ENCODE assay signal across 12 mouse cellular contexts in the genomic region with DNA sequence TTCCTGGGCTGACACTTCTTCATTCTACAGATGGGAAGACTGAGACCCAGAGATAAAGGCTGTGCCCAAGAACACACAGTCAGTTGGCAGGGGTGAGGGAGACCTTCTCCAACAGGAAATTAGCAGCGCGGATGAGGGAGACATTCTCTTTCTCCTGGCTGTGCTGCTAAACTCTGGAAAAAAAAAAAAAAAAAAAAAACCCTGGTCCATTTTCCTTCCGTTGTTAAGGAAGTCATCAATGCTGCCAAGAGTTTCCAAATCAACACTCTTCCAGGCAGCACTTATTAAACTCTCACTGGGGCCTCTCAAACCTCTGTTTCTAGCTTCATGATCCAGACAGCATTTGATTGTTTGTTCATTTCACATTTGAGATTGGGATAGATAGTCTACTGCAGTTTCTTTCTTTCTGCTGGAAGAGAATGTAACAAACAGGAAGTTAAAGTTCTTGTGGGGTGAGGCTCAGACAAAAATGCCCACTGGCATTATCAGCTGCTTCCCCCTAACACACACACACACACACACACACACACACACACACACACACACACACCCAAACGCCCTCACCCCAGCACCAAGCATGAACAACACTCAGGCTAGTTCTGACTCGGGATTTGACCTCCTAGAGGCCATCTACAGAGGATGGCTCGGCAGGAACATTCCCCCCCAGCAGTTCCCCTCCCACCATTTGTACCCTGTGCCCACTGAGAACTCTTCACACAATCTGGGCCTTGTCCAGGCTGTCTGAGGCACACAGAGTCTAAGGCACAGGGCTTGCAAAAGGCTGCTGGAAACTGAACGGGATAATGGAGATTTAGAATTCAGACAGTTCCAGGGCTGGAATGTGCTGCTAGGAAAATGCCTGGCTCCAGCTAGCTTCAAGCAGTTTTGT. TPM values are rescaled to one million over a fixed set of nuclear protein-coding genes. Genes with fewer than 3 reads are reported as not detected.
DNase-seq lines count a peak whose midpoint lies in the region; ATAC-seq and TF ChIP-seq lines count a peak whose summit lies in the region.
"Had no signal": no experiment of that assay in that cellular context is flagged by ENCODE, and none has a peak within 500 bp of the region (broad histone marks: within the 10 kb centered on the region; RNA-seq: fewer than 3 reads in every experiment).

No protein-coding gene starts in this region.

- H3K4me3 ChIP-seq in MEL (ENCODE audit: control insufficient read depth in 1 of 2, insufficient read depth in 1 of 2, low read depth in 2 of 2, low read length in 2 of 2), result no peak overlapping the region
- no peak overlapping the region for H3K4me3 ChIP-seq in lung, embryonic 16.5 days (ENCODE audit: low read length)
- H3K4me3 ChIP-seq: midbrain, embryonic 12.5 days had no signal

- TF ChIP-seq POLR2A in MEL (IDR thresholded peaks at IDR 0.05; ENCODE audit: control insufficient read depth in 1 of 2, insufficient read depth in 1 of 2, low read depth in 1 of 2, low read length in 2 of 2, poor library complexity in 1 of 2), result no peak

- TF ChIP-seq EP300 in MEL (IDR thresholded peaks at IDR 0.05; ENCODE audit: low read depth in 1 of 2, low read length in 2 of 2), result 0 out of 4 replicates have a peak, but pooled peaks of 1 of the 2 experiments have one; percentile 2

- 14% methylated on average over 7 of the region's 7 CpGs for WGBS in lung, embryonic 16.5 days

- peaks cover 0 to 5% of the 10 kb centered on the region in 2 experiments; a peak in 2 of 4 replicates for H3K36me3 ChIP-seq in MEL (ENCODE audit: control insufficient read depth in 1 of 2, insufficient read depth in 2 of 2, low read length in 2 of 2)
- no peaks in the 10 kb centered on the region for H3K36me3 ChIP-seq in lung, embryonic 16.5 days (ENCODE audit: control insufficient read depth, insufficient read depth, low read length)
- H3K36me3 ChIP-seq: midbrain, embryonic 12.5 days had no signal

- intact Hi-C loops in gastrocnemius, postnatal 14 days (cut with DNase I; ENCODE audit: low total_unique reads), result no loop called here

- peak; percentile 49 for ATAC-seq in lung, embryonic 16.5 days (ENCODE audit: low read depth)
- no peak for ATAC-seq in activated CD4-positive, CD25-positive, alpha-beta regulatory T cell, adult 4 months

- no peak overlapping the region for H3K27ac ChIP-seq in MEL (ENCODE audit: control insufficient read depth, low read depth, low read length)
- H3K27ac ChIP-seq in lung, embryonic 16.5 days (ENCODE audit: low read length), result 0 out of 2 replicates have a peak overlapping the region, but pooled peaks have one; percentile 55
- H3K27ac ChIP-seq: midbrain, embryonic 12.5 days had no signal

- TF ChIP-seq CTCF in MEL (IDR thresholded peaks at IDR 0.05 in 2 of 3, conservative IDR thresholded peaks at IDR 0.05 in 1 of 3; ENCODE audit: control insufficient read depth in 1 of 3, insufficient read depth in 1 of 3, low read depth in 2 of 3, low read length in 3 of 3, poor library complexity in 1 of 3, severe bottlenecking in 1 of 3), result no peak

- peaks cover 2% of the 10 kb centered on the region in 2 experiments; a peak in 2 of 4 replicates for H3K27me3 ChIP-seq in MEL (ENCODE audit: control insufficient read depth in 1 of 2, insufficient read depth in 2 of 2, low read length in 2 of 2)
- no peaks in the 10 kb centered on the region for H3K27me3 ChIP-seq in lung, embryonic 16.5 days (ENCODE audit: control insufficient read depth, insufficient read depth, low read depth, low read length)

- no peak for TF ChIP-seq RAD21 in MEL (IDR thresholded peaks at IDR 0.05; ENCODE audit: low read depth, low read length)

- H3K4me1 ChIP-seq in MEL (ENCODE audit: control insufficient read depth in 1 of 2, insufficient read depth in 2 of 2, low read length in 2 of 2), result peaks cover 0 to 16% of the 10 kb centered on the region in 2 experiments; a peak in 1 of 4 replicates
- peaks cover 9% of the 10 kb centered on the region for H3K4me1 ChIP-seq in lung, embryonic 16.5 days (replicated peaks; ENCODE audit: control insufficient read depth, insufficient read depth, low read length)
- H3K4me1 ChIP-seq: midbrain, embryonic 12.5 days had no signal

- H3K9ac ChIP-seq in MEL (ENCODE audit: control insufficient read depth, low read depth, low read length, poor library complexity, severe bottlenecking), result no peak overlapping the region
- H3K9ac ChIP-seq in lung, embryonic 16.5 days (ENCODE audit: low read length), result no peak overlapping the region
- H3K9ac ChIP-seq: midbrain, embryonic 12.5 days had no signal

- peak; percentile 20 for DNase-seq in gastrocnemius, postnatal 14 days
- DNase-seq in gastrocnemius, postnatal 4 days (ENCODE audit: low spot score in 2 of 2), result no peak
- peak; percentile 46 for DNase-seq in MEL (ENCODE audit: low read depth, low spot score)
- DNase-seq in heart, adult 8-10 months (ENCODE audit: low spot score), result peak; percentile 56
- DNase-seq in embryo, embryonic 11 days, result no peak
- DNase-seq in layer of hippocampus, adult 18-20 months (ENCODE audit: low spot score in 2 of 2), result no peak
- DNase-seq: cerebellum, adult 11 months; kidney, adult 8-10 months; thymus, postnatal 36 days had no signal

- H3K9me3 ChIP-seq in MEL (replicated peaks; ENCODE audit: insufficient read depth, low read length), result no peaks in the 10 kb centered on the region
- H3K9me3 ChIP-seq in lung, embryonic 16.5 days (ENCODE audit: control insufficient read depth, low read length), result no peaks in the 10 kb centered on the region
- H3K9me3 ChIP-seq: midbrain, embryonic 12.5 days had no signal

- no peak overlapping the region for H3K4me2 ChIP-seq in lung, embryonic 16.5 days (ENCODE audit: low read depth, low read length)
- H3K4me2 ChIP-seq: midbrain, embryonic 12.5 days had no signal

- H3K79me2 ChIP-seq in MEL (ENCODE audit: control insufficient read depth, insufficient read depth, low read length, poor library complexity), result no peaks in the 10 kb centered on the region

TF ChIP-seq in MEL, 35 proteins besides CTCF, POLR2A, EP300 and RAD21:
- TF ChIP-seq JUND (IDR thresholded peaks at IDR 0.05; ENCODE audit: low read depth, low read length), result no peak
- TF ChIP-seq ZNF384 (IDR thresholded peaks at IDR 0.05; ENCODE audit: low read depth, low read length), result peak; percentile 69
TF ChIP-seq in MEL: peak in this region for 1.

RNA-seq across cellular contexts. Expression of a gene that starts 52.5 kb away (rescaled TPM):
- 10 to 100 TPM; 16.1 to 18.8 TPM for total RNA-seq in gastrocnemius, postnatal 14 days (2021)
- total RNA-seq in gastrocnemius, postnatal 4 days (2021), result 10 to 100 TPM; 35.7 to 54.3 TPM
- total RNA-seq in MEL (2012; rRNA removed), result 20.1 and 20.5 TPM in 2 replicates
- polyA plus RNA-seq in MEL (2012; ENCODE audit: insufficient read depth in 1 of 2, insufficient read length in 2 of 2, low read depth in 1 of 2, low replicate concordance in 2 of 2, missing spikeins in 1 of 2), result 10 to 100 TPM in 1 of 2 experiments, not detected in 1; 56.5 TPM
- 10 to 100 TPM; 14.9 to 20.4 (median 16.9) TPM for total RNA-seq in heart, adult 8-10 months (2022)
- polyA plus RNA-seq in lung, embryonic 16.5 days (2015; fragmentation: Nextera tagmentation; extraction: Ambion mirVana), result 105 and 114 TPM in 2 replicates
- 10 to 100 TPM; 52.5 to 57.8 TPM for total RNA-seq in layer of hippocampus, adult 18-20 months (2021)
- polyA plus RNA-seq in activated CD4-positive, CD25-positive, alpha-beta regulatory T cell, adult 4 months (2017; shearing (Covaris generic)), result 10 to 100 TPM; 49.5 to 75.2 TPM

Comparison
In these comparisons a context has a peak if more than half of its experiments do, and no peak if none do; other contexts are left out.
1. DNase-seq: peak in gastrocnemius, postnatal 14 days (single experiment), MEL (single experiment) and heart, adult 8-10 months (single experiment); none in gastrocnemius, postnatal 4 days (0 of 2), embryo, embryonic 11 days (single experiment) and layer of hippocampus, adult 18-20 months (0 of 2).